Mouse (Mus musculus) brain, embryonic 14.5 days (tissue): Measurements from ENCODE around the gene AL607142.1.

Experiments used
- CTCF ChIP-seq: fragments of 200-500 bp; IDR thresholded peaks from 2 replicates; pipeline ENCODE4 v1.5.1; 2012; ENCODE audit warnings: inconsistent platforms, mild to moderate bottlenecking, moderate library complexity, borderline replicate concordance; ENCODE audit not compliant: insufficient read depth, insufficient read length; ENCODE audit errors: extremely low read depth
- POLR2A ChIP-seq: fragments of 200-500 bp; IDR thresholded peaks from 2 replicates; pipeline ENCODE4 v1.6.1; 2012; ENCODE audit warnings: mild to moderate bottlenecking, inconsistent platforms, borderline replicate concordance; ENCODE audit not compliant: poor library complexity, insufficient read depth, insufficient read length, severe bottlenecking; ENCODE audit errors: extremely low read depth

DNA sequence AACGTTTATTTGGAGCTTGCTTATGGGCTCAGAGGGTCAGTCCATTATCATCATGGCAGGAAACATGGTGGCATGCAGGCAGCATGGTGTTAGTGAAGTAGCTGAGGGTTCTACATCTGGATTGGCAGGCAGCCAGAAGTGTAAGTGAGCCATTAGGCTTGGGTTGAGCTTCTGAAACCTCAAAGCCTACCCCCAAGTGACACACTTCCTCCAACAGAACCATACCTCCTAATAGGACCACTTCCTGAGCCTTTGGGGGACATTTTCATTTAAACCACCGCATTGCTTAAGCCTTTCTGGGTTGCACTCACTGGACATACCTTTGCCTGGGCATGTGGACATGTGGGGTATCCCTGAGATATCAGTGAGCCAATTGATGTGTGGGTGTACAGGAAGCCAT lies 23.3 kb upstream of the AL607142.1 start:
- TF ChIP-seq CTCF, result no peak
- TF ChIP-seq POLR2A, result no peak
